Mouse (Mus musculus): ENCODE measurements around the gene Tln1.
A peak's percentile ranks its signal among the peaks of the same experiment; 100 is the strongest.
"Not testable (repeated sequence)": the region's sequence is repeated elsewhere in the genome, so short reads cannot be mapped to it uniquely, and the experiment has no call there.

Gene Tln1

DNA sequence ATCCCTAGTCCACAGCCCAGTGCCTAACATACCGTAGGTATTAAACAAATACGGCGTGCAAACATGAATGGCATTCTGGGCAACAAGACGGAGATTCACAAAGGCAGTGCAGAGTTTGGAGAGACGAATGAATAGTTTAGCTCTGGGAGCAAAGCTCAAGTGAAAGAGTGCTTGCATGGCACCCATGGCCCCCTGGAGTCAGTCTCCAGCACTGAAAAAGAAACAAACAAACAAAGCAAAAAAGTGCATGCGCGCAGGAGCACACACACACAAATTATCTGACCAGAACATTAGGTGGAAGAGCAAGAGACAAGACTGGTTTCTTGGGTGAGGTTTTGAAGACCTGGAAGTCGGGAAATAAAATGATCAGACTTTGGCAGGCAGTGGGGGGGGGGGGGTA is 56.4 kb downstream of the Tln1 start:
- DNase-seq (ENCODE audit: low read depth, low spot score) = no peak

DNA sequence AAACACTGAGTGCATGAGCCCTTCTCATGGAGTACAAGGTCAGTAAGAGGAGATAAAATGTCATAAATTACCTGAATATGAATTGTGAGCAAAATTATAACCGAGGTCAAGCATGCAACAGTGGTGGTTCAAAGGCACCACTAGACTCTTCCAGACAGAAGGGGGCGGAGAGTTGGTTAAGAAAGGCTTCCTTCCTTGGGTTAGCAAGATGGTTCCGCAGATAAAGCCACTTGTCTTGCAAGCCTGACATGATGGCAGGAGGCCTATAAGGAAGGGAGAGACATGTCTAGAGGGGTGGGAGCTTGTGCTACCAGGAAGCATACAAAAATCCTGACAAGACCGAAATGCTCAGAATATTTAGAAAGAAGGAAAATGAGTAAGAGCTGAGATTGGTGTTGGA is 58.2 kb downstream of the Tln1 start:
- no peak for DNase-seq (ENCODE audit: low read depth, low spot score)

DNA sequence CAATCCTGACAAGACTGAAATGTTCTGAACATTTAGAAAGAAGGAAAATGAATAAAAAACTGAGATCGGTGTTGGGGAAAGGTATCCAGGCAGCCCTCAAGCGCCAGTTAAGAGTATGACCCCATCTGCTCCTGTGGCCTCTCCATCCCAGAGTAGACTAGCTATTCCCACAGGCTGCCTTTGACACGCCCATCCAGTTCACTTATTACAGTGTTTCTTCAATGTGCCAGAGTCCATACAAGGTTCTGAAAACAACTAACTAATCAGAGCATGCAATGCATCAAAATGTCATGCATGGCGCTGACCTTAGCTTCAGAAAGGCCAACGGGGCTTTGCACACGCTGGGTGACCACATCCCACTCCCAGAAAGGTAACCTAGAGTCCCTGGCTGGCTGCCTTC is 59.0 kb downstream of the Tln1 start:
- DNase-seq (ENCODE audit: low read depth, low spot score) = no peak

DNA sequence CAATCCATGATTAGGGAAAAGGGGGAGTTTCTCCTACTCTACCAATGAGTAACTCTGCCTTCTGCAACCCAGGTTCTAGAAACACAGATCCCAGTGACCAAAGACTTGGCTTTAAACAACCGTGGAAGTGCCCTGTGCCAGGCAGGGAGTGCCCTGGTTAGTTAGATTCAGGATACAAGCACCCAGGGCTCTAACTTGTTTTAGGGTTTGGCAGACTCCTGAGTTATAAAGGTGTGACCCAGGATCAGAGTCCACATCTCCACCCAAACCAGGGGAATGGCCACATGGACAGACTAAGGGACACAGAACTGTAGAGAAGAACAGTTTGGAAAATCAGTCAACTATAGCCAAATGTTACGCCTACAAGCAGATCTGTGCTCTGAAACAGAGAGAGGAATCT is 59.5 kb downstream of the Tln1 start:
- DNase-seq (ENCODE audit: low read depth, low spot score) = no peak

DNA sequence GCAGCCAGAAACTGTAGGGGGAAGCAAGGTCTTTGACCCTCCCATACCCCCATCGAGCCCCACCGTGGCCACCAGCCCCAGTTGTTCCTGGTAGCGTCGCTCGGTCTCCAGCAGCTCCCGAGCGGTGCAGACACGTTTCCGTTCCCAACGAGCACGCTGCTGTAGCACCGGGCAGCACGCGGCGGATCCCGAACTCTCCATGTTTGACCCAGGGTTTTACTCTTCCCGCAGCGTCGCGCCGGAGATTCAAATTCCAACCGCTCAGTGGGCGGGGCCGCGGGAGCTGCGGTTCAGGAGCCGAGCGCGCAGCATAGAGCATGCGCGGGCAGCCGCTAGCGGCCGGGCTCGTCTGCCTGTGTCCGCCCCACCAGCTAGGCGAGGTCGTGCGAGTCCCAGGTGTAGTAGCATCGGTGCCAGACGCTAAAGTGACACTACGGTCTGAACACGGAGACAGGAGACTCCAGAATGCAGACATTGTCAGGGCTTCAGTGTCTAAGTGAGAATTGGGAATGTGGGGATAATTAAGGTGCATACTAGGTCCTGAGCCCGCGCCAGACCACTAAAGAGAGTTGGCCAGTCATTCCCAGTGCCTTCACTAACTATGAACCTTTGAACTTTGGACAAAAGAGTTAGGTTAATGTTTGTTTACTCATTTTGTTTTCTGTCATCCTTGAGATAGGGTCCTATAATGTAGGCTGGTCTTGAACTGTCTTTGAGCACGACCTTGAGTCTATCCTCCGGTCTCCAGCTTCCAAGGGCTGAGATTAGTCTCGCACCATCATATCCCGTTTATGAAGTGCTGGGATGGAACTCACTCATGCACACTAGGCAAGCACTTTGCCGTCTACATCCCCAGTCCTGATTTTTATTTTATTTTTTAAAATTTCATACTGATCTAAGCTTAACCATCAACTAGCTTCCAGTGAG is 62.8 kb downstream of the Tln1 start, which contains the start of gene Arhgef39:
Arhgef39 (minus strand) TSS at position 289 of the 927 bp plus-strand sequence.
- DNase-seq (ENCODE audit: low read depth, low spot score) = peak; percentile 79

DNA sequence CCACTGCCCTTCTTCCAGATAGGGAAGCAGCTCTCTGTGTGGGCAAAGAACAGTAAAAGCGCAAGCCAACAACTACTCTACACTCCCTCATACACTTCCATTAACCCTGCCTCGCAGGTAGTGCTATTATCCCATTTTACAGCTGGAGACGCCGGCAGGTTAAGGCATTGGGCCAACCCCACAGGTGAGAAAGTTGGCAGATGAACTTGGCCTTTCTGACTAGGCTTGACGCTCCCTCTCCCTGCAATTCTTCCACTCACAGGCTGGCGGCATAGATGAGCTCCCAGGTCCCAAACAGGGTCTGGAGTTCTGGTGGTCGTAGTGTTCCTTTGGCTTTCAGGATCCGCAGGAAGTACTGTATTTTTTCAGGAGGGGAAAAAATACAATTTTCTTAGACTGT is 63.5 kb downstream of the Tln1 start:
- DNase-seq (ENCODE audit: low read depth, low spot score) = no peak

DNA sequence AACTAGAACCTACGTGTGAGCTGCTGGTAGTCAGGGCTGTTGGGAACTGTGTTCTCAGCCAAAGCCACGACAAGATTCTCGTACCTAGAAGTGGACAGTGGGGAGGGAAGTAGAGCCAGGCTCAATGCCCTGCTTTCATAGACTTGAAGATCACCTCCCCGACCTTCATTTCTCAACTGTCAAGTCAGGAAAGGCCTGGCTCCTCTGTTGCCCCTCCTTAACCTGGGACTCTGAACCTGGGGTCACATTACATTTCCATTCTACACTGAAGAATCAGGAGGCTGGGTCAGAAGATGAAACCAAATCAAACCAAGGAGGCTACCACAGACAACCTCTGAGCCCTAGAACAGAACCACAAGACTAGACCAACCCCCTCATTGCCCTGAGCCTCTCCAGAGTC is 64.5 kb downstream of the Tln1 start:
- no peak for DNase-seq (ENCODE audit: low read depth, low spot score)

DNA sequence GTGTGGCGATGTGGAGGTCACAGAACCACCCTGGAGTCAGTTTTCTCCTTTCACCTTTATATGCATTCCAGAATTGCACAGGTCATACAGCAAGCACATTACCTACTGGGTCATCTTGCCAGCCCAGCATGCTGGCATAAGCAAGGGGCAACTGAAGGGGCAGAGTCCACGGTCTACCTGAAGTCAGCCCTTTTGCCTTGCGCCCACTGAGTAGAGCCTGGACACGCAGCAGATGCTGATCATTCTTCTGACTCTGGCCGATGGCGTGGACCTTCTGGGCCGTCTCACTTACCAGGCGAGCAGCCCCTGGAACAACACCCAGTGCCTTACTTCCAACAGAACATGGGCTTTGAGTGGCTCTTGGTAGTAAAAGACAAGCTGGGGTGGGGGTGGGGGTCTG is 65.1 kb downstream of the Tln1 start:
- no peak for DNase-seq (ENCODE audit: low read depth, low spot score)

DNA sequence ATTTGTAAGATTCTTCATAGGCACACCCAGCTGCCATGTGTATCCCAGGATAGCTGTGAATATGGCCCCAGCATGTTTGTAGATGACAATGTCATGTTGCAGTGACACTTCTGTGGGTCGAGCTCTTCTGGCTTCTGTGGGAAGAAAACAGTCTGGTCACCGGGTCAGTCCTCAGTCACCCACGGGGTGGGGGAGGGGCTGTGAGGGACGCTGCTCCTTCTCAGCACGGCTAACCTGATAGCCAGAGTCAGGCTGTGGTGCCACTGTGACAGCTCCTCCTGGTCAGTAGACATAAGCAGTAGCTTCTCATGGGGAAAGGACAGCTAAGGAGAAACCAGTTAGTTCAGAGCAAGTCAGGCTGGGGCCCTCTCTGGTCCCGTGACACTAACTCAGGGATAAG is 65.9 kb downstream of the Tln1 start:
- DNase-seq (ENCODE audit: low read depth, low spot score) = no peak

DNA sequence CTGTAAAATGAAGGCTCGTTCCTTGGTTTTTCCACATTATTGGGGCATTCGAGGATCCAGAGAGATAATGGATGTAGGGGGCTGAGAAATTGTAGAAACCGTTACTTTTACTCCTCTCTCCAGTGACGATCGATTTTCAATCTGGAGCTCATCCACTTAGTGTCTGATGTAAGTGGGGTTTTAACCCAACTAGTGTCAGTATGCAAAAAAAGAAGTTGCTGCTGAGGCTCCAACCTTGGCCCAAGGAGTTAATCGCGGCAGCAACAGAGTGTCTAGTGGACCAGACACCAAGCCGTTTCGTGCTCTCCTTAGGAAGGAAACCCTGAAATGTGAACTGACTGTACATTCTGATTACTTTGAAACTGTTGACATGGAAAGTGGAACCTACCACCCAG is 68.6 kb downstream of the Tln1 start:
- DNase-seq (ENCODE audit: low read depth, low spot score) = no peak

DNA sequence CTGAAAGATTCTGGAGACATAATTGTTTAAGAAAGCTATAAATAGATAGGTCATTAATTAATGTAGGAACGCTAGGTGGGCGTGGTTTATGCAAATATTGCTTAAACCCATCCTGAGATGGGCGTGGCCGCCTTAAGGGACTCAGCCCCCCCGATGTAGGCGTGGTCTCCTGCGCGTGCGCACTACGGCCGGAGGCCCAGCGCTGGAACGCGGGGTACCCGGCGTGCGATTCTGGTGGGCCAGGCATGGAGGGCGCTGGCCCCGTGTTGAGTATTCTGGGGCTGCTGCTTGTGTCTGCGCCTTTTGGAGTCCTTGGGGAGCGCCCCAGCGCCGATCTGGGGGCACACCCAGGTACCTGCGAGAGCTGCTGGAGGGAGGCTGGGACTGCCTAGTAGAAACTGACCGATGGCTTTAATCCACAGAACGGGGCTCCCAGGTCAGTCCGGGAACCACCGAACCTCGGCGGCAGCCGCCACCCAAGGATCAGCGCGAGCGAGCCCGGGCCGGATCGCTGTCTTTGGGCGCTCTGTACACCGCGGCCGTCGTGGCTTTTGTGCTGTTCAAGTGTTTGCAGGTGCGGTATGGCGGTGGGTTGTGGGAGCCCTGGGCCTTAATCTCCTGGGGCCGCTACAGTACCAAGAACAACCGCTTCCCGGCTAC is 69.2 kb downstream of the Tln1 start:
- peak; percentile 96 for DNase-seq (ENCODE audit: low read depth, low spot score)

DNA sequence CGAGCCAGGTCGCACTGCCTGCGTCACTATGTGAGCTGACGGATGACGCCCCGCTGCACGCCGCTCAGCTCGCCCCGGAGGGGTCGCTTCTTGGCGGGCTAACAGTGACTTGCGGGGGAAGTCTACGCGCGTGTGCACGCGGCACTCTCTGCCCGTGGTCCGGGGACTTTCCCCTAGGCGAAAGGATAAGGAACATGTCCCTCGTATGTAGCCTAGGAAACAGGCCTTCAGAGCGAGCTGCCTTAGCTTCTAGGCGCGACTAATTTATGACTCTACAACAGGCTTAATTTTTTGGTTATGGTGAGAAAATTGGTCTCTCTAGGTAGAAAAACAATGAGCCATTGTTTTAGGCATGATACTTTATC is 69.7 kb downstream of the Tln1 start, which contains the start of gene Ccdc107:
Ccdc107 (plus strand) TSS at position 80 of the 365 bp plus-strand sequence.
- DNase-seq (ENCODE audit: low read depth, low spot score) = peak; percentile 89

DNA sequence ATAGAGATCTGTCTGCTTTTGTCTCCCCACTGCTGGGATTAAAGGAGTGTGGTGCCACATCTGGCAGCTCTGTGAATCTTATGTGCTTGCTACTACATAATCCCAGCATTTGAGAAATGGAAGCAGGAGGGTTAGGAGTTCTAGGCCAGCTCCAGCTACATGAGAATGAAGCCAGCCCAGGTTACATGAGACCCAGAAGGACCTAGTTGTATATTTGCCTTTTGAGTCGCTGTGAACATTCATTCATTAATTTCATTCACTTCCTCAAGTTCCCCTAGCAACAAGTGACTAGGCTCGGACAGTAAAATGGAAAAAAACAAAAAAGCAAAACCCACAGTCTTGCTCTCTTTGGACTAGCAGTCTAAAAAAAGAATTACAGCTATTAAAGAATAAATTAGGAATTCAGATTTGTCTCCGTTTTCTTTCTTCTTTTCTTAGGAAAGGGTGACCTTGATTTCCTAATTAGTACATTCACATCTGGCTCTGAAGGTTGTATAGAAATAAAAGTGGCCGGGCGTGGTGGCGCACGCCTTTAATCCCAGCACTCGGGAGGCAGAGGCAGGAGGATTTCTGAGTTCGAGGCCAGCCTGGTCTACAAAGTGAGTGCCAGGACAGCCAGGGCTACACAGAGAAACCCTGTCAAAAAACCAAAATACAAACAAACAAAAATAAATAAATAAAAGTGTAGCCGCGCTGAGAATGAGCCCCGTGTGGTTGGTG is 70.2 kb downstream of the Tln1 start:
- DNase-seq (ENCODE audit: low read depth, low spot score) = no peak

DNA sequence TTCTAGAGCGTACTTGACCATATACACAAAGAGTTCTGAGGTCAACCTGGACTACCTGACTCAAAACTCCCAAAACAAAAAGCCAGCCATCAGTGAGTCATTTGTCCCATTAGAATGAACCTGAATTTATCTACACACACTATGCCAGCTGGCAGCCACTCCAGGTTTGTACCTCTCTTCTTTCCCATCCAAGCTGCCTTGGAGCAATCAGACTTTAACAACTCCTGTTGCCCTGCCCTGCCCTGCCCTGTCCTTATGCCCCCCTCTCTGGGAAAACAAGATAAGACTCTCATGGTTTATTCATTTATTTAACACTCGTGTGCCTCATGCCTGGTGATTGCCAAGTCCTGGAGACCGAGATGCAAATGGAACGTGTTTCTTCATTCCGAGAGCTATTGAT is 71.7 kb downstream of the Tln1 start:
- no peak for DNase-seq (ENCODE audit: low read depth, low spot score)

DNA sequence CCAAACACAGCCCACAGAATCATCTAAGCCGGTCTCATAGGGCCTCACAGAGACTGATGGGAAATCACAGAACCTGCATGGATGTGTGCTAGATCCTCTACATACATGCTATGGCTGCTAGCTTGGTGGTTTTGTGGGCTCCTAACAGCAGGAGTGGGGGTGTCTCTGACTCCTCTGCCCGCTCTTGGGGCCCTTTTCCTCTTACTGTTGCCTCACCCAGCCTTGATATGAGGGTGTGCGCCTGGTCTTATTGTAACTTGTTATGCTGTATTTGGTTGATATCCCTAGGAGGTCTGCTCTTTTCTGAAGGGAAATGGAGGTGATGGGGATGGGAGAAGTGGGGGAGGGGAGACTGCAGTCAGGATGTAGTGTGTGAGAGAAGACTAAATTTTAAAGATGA is 72.9 kb downstream of the Tln1 start:
- no peak for DNase-seq (ENCODE audit: low read depth, low spot score)

DNA sequence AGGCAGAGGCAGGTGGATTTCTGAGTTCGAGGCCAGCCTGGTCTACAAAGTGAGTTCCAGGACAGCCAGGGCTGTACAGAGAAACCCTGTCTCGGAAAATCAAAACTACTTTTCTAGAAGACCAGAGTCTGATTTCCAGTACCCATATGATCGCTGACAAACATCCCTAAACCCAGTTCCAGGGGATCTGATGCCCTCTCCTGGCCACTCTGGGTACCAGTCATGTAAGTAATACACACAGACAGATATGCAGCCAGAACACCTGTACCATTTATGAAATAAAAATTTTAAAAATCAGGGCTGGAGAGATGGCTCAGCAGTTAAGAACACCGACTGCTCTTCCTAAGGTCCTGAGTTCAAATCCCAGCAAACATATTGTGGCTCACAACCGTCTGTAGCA is 76.8 kb downstream of the Tln1 start:
- DNase-seq (ENCODE audit: low read depth, low spot score) = not testable (repeated sequence)

DNA sequence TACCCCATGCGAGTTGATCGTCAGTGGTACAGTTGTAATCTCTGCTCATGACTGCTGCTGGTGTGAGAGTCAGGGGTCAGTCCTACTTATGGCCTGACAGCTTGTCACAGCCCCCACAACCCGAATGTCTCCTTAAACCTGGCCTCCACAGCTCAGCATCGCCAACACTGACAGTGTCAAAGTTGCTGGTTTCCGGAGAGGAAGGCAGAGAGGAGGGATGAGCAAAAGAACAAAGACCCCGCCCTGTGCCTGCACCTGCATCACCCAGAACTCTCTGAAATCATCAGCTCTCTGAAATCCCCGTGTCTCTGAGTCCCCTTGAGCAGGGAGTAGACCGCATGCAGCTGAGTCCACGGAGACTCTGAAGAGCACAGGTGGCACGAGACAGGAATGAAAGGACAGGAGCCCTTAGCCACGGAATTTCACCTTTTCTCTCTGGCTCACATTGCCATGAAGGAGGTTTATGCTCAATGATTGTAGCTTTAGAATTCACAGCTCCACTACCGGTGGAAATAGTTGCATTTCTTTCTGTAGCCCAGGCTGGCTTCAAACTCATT is 78.9 kb downstream of the Tln1 start, which contains the start of gene Sit1:
Sit1 (minus strand) TSS at position 200 of the 557 bp plus-strand sequence.
- no peak for DNase-seq (ENCODE audit: low read depth, low spot score)

DNA sequence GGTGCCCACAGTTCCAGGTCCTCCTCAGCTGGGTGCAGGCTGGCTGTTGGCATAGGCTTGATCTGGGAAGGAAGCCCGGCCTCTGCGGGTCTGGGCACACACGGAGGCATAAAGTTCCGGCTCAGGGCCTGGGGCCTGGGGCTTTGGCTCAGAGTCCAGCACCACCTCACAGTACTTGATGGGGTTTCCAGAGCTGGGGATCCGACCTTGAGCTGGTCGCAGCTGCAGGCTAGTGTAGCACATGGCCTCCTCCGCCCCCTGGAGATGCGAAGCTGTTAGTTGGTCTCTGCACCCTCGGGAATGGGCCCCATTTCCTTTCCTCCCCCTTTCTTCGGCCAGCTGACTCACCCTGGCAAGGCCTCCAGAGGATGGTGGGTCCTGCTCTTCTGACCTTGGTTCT is 79.9 kb downstream of the Tln1 start:
- DNase-seq (ENCODE audit: low read depth, low spot score) = no peak

DNA sequence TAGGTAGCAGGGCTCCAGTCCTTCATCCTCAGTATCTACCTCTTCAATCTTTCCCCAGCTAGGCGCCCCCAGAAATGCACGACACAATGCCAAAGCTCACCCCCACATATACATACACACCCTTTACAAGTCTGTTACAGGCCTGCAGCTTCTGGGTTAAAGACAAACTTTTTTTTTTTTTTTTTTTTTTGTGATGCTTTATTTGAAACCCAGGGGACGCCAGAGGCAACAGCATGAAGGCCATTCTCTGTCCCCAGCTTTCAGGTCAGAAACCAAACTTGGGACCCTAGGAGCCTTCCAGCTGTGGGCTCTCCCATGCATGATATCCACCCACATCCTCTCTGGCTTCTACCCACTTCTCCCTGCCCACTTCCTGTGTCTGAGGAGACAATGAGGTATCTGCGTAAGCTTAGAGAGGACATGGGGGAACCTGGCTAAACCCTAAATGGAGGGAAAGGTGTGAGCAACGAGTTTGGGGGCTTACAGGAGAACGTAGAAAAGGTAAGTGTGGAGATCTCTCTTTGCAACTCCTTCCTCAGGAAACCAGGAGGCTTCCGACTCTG is 80.5 kb downstream of the Tln1 start:
- no peak for DNase-seq (ENCODE audit: low read depth, low spot score)
